Mouse (Mus musculus) CD4-positive, CD25-positive, alpha-beta regulatory T cell, adult 2 months (primary cell): ENCODE results near the gene Psmd9.

ENCODE experiments used
- DNase-seq: peaks from one replicate; pipeline ENCODE4 v3.0.0-alpha.2; 2012; ENCODE audit warnings: low read depth, low spot score

The Psmd9 gene

DNA sequence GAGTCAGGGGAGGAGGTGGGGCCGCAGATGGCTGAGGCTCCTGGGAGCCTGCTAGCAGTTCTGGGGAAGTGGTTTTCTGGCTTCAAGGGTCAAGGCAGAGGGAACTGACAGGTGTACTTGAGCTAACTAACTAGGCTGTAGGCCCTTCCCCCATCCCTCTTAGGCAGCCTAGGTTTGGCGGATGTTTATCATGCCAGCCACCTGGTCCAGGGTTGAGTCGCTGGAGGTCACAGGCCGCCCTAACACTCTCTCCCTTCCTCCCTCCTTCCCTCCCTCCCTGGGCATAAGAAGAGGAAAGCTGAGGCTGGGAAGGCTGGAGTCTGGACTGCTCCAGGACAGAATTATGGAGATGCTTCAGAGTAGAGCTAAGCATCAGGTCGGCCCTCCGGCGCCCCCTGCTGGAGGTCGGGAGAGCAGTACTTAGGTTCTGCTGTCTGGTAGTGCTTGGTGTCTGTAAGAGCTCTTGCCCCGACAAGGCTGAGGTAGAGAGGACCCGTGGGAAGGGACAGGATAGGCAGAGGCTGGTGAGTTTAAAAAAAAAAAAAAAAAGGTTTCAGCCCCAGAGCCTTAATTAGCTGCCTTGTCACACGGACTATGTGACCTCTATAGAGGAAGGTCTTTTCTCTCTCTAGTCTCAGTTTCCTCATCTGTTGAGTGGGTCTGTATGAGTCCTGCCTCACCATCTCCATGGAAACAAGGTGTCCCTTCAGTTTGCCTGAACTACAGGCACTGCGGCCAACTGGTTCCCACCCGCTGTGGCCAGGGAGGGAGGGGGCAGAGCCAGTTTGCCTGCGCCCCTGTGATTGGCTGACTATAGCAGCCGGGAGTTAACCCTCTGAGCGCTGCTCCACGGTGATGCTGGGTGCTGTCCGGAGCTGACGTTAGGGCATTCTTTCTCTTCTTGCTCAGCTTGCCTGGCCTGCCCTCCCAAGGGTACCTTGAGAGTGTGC lies 19.5 kb upstream of the Psmd9 start:
- peak; percentile 94 for DNase-seq

DNA sequence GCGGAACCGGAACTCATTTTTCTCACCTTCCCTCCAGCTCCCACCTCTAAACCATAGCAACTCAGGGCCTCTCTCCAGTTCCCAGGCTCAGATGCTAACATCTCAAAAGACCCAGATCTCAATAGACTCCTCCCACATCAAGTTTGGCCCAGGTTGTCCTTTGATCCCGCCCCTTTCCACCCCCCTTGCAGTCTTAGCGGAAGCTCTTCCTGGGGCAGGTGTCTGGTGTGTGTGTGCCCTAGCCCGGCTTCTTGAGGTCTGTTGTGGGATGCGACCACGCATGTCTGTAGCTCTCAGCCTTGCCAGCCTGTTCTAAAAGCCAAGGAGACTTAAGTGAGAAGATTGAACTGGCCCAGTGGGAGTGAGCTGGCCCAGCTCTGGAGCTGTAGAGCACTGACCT lies 18.6 kb upstream of the Psmd9 start:
- peak; percentile 91 for DNase-seq

DNA sequence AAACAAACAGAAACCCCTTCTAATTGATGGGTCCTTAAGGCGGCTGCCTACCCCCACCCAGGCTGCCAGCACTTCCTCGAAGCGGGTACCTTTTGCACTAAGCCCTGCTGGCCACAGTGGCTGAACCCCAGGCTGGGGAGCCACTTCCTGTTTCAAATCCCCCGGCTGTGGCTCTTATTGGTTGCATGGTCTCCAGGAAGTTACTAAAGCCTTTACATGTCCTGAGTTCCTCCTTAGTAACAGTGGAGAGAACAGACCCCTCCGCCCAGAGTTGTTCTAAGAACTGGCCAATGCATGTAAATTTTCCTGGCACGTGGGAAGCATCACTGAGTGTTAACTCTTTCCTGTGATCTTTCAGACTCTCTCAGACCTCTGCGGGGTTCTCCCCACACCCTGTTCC lies 18.1 kb upstream of the Psmd9 start:
- DNase-seq = peak; percentile 81

DNA sequence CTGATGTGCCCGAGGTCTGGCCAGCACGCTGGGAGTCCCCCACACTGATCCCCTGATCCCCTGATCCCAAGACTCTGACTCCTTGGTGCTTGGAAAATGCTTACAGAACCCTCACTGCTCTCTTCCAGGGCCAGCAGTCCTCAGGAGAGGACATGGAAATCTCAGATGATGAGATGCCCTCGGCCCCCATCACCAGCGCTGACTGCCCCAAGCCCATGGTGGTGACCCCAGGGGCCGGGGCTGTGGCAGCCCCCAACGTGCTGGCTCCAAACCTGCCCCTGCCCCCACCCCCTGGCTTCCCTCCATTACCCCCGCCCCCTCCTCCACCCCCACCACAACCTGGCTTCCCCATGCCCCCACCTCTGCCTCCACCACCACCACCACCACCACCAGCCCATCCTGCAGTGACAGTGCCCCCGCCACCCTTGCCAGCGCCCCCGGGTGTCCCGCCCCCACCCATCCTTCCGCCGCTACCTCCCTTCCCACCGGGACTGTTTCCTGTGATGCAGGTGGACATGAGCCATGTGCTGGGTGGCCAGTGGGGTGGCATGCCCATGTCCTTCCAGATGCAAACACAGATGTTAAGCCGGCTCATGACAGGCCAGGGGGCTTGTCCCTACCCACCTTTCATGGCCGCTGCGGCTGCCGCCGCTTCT lies 17.4 kb upstream of the Psmd9 start:
- no peak for DNase-seq

DNA sequence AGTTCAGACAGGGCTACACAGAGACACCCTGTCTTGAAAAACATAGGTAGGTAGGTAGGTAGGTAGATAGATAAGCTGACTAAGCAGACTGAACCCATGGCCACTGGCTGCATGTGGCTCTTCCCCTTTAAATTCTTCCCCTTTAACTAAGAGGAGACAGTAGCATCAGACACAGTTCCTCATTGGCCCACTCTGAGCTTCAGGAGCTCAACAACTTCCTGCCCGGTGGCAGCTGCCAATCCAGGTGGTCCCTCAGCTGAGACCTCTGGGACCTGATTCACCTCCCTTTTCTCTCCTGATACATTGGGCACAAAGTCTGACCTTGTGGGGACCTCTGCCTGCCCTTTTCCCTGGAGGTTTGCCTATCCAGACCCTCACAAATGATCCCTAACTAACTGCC lies 16.3 kb upstream of the Psmd9 start:
- DNase-seq = no peak

DNA sequence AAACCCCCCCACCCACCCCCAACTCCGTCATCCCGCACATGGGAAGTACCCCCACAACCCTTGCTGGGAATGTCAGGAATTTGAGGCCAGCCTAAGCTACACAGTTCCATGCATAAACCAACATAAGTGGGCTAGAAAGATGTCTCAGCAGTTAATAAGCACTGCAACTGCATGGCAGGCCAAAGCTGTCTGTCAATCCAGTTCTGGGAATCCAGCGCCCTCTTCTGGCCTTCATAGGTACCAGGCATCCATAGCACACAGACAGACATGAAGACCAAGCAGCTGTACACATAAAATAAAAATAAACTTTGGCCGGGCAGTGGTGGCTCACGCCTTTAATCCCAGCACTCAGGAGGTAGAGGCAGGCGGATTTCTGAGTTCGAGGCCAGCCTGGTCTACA lies 13.8 kb upstream of the Psmd9 start:
- DNase-seq = peak; percentile 92

DNA sequence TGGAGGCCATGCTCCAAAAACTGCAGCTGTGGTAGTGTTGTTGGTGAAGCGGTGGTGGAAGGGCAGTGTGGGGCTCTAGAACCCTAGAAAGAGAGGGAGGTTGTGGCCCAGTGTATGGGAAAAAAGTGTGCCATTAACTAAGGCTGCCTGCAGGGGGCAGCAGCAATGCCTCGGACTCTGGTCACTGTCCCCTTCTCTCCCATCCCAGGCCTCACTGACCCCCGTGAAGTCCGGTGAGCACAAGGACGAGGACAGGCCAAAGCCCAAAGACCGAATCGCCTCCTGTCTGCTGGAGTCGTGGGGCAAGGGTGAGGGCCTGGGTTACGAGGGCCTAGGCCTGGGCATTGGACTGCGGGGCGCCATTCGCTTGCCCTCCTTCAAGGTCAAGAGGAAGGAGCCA lies 12.4 kb upstream of the Psmd9 start:
- DNase-seq = no peak

DNA sequence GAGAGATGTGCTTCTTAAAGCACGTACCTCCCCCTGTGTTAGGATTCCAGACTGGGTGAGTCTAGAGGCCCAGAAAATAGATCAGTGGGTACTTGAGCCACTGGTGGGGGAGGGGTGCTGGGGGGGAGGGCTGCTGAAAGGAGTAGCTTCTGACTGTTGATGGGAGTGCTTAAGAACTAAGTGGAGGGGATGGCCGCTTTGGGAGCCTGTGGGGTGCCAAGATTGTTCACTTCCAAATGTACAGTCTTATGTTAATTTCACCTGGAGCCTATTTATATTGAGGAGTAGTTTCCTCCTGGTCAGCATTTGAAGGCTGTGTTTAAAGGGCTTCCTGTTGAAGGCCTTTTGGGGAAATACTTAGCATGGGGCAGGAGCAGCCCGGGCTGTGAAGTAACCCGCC lies 11.2 kb upstream of the Psmd9 start:
- DNase-seq = no peak

DNA sequence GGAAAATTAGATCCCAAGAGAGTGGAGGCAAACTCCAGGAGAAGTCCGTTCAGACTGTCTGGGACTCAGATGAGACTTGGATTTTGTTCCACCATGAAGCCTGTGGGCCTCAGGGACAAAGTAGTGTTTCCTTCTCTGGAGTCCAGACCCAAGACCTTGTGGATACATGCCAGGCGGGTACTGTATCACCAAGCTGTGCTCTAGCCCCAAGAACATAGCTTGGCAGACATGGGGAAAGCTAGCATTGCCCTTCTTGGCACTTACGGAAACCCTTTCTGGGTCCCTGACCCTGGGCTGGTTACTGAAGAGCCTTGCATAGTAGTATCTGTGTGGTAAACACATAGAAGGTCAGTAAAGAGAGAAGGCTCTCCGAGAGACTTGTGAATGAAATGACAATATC lies 9.8 kb upstream of the Psmd9 start:
- DNase-seq = no peak

DNA sequence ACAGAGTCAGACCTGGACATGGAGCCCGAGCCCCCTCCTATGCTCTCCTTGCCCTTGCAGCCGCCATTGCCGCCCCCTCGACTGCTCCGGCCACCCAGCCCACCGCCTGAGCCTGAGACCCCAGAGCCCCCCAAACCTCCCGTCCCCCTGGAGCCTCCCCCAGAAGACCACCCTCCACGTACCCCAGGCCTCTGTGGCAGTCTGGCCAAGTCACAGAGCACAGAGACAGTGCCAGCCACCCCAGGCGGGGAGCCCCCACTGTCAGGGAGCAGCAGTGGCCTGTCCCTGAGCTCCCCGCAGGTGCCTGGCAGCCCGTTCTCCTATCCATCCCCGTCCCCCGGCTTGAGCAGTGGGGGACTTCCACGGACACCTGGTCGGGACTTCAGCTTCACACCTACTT lies 9.3 kb upstream of the Psmd9 start:
- DNase-seq = no peak

DNA sequence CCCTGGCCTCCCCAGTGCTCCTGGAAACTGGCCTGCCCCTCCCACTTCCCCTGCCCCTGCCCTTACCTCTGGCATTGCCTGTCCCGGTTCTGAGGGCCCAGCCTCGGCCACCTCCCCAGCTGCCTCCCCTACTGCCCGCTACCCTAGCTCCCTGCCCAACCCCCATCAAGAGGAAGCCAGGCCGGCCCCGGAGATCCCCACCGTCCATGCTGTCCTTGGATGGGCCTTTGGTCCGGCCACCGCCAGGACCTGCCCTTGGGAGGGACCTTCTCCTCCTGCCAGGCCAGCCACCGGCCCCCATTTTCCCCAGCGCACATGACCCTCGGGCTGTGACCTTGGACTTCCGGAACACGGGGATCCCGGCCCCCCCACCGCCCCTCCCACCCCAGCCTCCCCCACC lies 8.9 kb upstream of the Psmd9 start:
- no peak for DNase-seq

DNA sequence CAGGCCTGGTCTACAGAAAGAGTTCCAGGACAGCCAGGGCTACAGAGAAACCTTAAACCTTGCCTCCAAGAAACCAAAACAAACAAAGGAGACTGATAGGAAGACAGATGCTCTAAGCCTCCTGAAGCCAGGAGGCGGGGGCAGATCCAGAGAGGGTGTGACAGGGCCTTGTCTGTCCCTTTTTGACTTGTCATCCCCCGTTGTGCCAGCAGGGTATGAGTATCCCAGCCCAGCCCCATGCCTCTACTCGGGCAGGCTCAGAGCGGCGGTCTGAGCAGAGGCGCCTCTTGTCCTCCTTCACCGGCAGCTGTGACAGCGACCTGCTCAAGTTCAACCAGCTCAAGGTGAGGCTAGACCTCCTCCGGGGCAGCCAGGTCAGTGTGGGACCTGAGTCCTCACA lies 6.3 kb upstream of the Psmd9 start:
- no peak for DNase-seq

DNA sequence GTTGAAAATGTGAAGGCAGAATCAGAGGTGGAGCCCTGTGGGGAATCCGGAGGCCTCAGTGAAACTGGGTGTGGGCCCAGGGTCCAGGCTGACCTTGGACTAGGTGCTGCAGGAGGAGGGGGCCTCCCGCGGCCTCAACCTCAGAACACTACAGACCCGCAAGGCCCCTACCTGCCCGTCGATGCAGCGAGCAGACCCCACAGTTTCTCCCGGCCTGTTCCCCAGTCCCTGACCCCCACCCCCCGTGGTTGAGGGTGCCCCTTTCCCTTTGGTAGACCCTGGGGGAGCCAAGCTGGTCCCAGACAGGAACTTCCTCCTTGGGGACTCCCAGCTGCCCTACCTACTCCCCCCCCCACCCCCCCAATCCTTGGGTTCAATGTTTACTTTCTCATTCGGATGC lies 2.8 kb upstream of the Psmd9 start:
- DNase-seq = no peak

DNA sequence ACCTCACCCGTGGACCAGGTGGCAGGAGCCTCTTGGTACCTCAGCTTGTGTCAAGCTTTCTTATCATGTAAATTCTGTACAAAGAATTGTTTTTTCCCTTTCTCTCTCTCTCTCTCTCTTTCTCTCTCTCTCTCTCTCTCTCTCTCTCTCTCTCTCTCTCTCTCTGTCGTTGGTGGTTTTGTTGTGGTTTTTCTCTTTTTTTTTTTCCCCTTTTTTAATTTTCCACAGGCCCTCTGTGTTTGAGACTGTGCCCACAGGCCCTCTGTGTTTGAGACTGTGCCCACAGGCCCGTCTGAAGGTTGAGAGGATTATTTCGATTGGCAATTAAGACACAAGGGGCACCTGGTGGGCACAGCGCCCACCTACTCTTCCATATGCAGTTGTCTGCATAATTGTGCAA lies 1.6 kb upstream of the Psmd9 start:
- DNase-seq = peak; percentile 57

DNA sequence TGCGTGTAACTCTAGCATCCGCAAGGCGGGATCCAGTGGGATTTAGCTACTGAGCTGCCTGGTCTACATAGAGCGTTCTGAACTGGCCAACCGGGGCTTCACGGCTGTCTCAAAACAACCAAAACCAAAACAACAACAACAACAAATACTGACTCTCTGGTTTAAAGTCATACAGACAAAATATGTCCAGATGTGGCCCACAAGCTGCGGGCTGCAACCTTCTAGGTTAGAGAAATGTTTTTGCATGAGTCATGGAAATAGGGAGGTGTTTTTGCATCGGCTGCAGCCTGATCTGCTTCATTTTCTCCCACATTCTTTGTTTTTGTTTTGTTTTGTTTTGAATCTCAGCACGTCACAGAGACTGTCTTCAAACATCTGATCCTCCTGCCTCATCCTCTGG lies 1.2 kb downstream of the Psmd9 start:
- DNase-seq = peak; percentile 39

DNA sequence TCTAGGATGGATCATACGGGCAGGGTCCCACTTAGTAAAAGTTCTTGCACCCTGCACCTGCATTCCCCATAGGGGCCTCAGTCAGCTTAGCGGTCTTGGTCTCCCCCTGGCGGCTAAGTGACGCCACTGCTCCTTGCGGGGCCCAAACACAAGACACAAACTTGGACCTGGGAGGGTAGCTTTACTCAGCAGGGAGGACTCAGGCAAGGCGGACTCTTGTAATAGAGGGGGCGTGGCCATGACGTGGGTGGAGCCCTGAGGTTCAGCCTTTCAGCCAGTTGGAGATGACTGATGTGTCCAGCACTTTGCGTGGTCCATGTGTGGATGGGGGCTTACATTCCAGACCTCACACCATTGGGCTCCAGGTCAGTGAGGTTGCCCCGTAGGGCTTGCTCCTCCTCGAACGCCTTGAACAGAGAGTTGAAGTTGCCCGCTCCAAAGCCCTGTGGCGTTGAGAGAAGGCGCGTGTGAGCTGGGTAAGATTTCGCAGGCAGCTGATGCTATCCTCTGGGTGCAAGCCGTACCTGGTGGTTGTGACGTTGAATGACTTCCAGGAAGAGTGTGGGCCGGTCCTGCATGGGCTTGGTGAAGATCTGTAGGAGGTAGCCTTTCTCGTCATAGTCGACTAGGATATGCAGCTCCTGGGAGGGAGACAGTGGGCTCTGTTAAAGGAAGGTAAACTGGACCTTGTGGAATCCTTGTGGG lies 2.6 kb downstream of the Psmd9 start:
- DNase-seq = peak; percentile 92

DNA sequence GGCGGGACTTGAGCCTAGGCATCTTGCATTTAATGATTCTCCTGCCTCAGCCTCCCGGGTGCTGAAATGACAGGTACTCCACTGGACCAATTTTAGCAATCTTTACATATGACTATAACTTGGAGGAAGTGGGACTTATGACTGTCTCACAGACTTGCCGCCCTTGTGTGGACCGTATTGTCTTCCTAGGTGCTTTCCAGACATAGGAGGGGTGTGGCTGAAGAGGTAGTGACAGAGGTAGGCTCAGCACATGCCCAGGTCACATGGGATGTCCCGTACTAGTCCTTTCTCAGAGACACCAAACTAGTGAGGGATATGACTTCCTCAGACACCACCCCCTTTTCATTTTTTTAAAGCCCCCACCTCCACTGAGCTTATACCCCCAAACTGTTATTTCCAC lies 9.6 kb downstream of the Psmd9 start:
- DNase-seq = peak; percentile 36

DNA sequence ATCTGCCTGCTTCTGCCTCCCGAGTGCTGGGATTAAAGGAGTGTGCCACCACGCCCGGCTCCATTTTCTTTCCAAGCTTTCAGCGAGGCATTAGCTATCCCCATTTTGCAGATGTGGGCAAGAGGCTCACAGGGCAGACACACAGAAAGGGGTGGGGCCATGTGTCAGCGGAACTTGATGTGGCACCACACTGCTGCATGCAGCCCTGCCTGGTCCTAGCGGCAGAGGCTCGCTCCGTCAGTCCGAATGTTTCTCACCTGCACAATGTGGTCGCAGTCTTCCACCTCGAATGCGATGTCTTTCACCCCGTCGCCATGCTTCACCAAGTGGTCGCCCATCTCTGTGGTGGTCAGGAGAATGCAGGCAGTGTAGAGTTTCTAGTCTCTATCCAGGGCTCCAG lies 11.2 kb downstream of the Psmd9 start:
- no peak for DNase-seq

DNA sequence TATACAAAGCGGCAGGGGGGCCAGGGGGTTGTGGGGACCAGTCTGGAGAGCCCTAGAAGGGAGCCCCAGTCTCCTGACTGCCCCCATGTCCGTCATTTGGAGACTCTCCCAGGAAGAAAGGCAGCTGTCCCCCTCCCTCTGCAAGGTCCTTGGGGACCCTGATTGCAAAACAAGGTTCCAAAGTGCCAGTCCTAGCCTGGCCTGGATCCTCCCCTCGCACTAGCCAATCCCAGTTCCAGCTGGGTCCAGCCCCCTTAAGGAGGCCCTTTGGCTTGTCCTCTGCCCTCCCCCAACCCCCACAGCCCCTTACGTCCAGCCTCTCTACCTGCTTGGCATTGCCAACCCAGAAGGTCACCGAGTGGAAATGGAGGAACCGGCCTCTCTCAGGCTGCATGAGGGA lies 12.3 kb downstream of the Psmd9 start:
- DNase-seq = no peak

DNA sequence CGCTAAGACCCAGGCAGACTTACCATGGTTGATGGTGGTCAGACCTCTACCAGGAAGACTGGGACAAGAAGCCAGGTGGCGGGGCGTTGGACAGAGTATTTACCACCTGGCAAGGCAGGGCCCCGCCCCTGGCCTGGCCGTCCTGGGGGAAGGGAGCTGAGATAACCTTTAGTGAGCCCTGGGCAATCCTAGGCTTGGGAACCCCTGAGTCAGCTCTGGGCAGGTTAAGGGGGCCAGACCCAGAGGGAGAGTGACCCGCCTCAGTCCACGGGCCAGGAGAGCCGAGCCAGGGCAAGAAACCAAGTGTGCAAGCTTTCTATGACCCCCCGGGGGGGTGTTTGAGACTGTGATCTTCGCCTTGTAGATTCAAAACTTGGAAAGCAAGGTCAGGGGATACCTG lies 13.4 kb downstream of the Psmd9 start, which contains the start of gene Hpd:
Gene Hpd (minus strand): TSS at position 77 of the 400 bp plus-strand sequence.
- no peak for DNase-seq

DNA sequence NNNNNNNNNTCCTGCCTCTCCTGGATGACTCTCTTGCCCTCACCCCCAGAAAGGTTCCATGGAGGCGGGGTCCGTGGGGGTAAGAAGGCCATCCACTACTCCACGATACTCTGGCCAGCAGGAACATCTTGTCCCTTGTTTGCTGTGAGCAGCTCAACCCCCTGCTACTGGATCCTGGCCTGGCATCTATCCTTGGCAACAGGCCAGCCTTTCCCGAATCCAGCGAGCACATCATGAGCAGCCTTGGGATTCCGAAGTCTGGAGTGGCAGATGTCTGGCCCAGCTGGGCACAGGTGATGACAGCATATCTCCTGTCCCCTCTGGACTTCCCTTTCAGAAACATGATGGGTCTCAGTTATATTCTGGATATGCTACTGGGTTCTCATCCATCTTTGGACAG lies 16.8 kb downstream of the Psmd9 start:
- no peak for DNase-seq

DNA sequence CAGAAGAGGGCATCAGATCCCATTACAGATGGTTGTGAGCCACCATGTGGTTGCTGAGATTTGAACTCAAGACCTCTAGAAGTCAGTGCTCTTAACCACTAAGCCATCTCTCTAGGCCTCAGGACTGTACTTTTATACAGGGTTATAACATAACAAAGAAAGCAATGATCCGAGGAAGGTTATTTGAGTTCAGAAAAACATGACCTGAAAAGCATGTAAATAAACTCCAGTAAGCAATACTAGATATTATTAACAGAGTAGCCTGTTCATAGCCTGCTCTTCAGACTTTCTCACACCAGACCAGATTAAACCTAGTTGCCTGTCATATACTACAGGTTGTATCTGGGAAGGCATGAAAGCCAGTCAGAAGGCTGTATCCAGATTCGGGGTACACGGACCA lies 18.1 kb downstream of the Psmd9 start:
- no peak for DNase-seq

DNA sequence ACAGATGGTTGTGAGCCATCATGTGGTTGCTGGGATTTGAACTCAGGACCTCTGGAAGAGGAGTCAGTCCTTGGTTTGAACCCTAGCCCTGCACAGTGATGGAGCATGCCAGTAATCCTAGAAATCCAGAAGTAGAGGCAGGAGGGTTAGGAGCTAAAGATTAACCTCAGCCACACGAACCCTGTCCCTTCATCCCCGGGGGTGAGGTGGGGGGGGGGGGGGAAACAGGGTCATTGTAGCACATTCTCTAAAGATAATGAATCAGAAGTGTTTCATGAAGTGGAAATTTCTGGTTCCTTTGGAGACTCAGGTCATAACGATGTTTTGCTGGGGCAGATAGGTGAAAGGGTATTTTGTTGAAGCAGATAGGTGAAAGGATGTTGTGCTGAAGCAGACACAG lies 21.7 kb downstream of the Psmd9 start:
- no peak for DNase-seq
